Mouse (Mus musculus) heart, adult 2 months (tissue): ENCODE results near the gene Dennd4a. TPM values are rescaled to one million over a fixed set of nuclear protein-coding genes. Genes with fewer than 3 reads are reported as not detected.

Experiments
- DNase-seq, 2 experiments: peaks; one replicate each; pipeline ENCODE4 v3.0.0; 2021
- H3K27ac ChIP-seq: fragments of 200-600 bp; 2 replicates; pipeline ENCODE4 v1.8.1; 2022
- H3K27me3 ChIP-seq: fragments of 200-500 bp; 2 replicates; pipeline ENCODE4 v1.6.1; 2012; ENCODE audit warnings: mild to moderate bottlenecking, low read length, inconsistent platforms, mixed read lengths; ENCODE audit not compliant: control insufficient read depth, insufficient read depth
- H3K36me3 ChIP-seq: fragments of 200-500 bp; 2 replicates; pipeline ENCODE4 v1.6.1; 2012; ENCODE audit warnings: low read length, inconsistent platforms; ENCODE audit not compliant: control insufficient read depth, insufficient read depth
- H3K4me1 ChIP-seq: fragments of 200-500 bp; 2 replicates; pipeline ENCODE4 v1.6.1; 2011; ENCODE audit warnings: low read length; ENCODE audit not compliant: control insufficient read depth, insufficient read depth
- H3K4me3 ChIP-seq: fragments of 200-600 bp; 2 replicates; pipeline ENCODE4 v1.8.1; 2022
- H3K79me2 ChIP-seq: fragments of 200-500 bp; replicated peaks from 2 replicates; pipeline ENCODE4 v1.6.1; 2012; ENCODE audit warnings: mild to moderate bottlenecking, inconsistent platforms, low read length, moderate library complexity, mixed read lengths; ENCODE audit not compliant: control insufficient read depth, insufficient read depth
- H3K9ac ChIP-seq: fragments of 200-500 bp; 2 replicates; pipeline ENCODE4 v1.6.1; 2012; ENCODE audit warnings: low read depth, mild to moderate bottlenecking, control low read depth, inconsistent platforms, low read length, mixed read lengths
- CTCF ChIP-seq: fragments of 200-600 bp; IDR thresholded peaks from 2 replicates; pipeline ENCODE4 v1.8.1; 2022; ENCODE audit warnings: antibody characterized with exemption, mild to moderate bottlenecking, moderate library complexity
- EP300 ChIP-seq: fragments of 200-500 bp; IDR thresholded peaks from 2 replicates; pipeline ENCODE4 v1.6.1; 2011; ENCODE audit warnings: low read depth, low read length, control low read depth; ENCODE audit not compliant: insufficient read depth
- POLR2A ChIP-seq: fragments of 200-500 bp; IDR thresholded peaks from 2 replicates; pipeline ENCODE4 v1.6.1; 2011; ENCODE audit warnings: mild to moderate bottlenecking, low read depth, low read length, control low read depth; ENCODE audit not compliant: insufficient read depth
- WGBS: fragments of 180-500 bp; shearing (Covaris S2); methylation state at CpG from one replicate; pipeline ENCODE4 v1.1.7; 2018; 5-methylcytosine and 5-hydroxymethylcytosine counted together
- intact Hi-C: fragments of 180-260 bp; cut with DNase I; formaldehyde crosslinking; loops from one replicate; pipeline ENCODE4 v1.15.1; 2025
- polyA plus RNA-seq: library from polyadenylated mRNA; depleted of rRNA; stranded (reverse); fragments of >200 nt; gene quantifications from 2 replicates; pipeline ENCODE4 v1.2.3, GENCODE M21; 2012; rRNA removed
- total RNA-seq, 2 experiments: library from RNA; stranded (reverse); gene quantifications; 2 replicates each; pipeline ENCODE4 v1.2.3; 2021

The Dennd4a gene
- total and polyA plus RNA-seq, 3 experiments, result 4.5 to 10.2 (median 6.8) TPM

GRCm38 (mm10) chr9:64953190-64953589, 142.1 kb downstream of the Dennd4a start:
- H3K79me2 ChIP-seq, result no peaks in the 10 kb centered on the region
- no peak overlapping the region for H3K9ac ChIP-seq
- no peak for DNase-seq
- no peaks in the 10 kb centered on the region for H3K36me3 ChIP-seq
- 39% methylated on average over 7 of the region's 7 CpGs for WGBS
- no peak overlapping the region for H3K4me3 ChIP-seq
- TF ChIP-seq POLR2A (no peak), CTCF (no peak), EP300 (no peak)
- no peaks in the 10 kb centered on the region for H3K4me1 ChIP-seq
- no peaks in the 10 kb centered on the region; the same call in none of the 2 replicates for H3K27me3 ChIP-seq
- intact Hi-C loops, result no loop called here
- H3K27ac ChIP-seq, result no peak overlapping the region

GRCm38 (mm10) chr9:64956337-64956736, 145.2 kb downstream of the Dennd4a start:
- intact Hi-C loops, result loop anchor here (5.0 kb wide), 1 partner anchor 179 kb away; no protein-coding TSS in a partner anchor
- no peak for DNase-seq
- no peaks in the 10 kb centered on the region; the same call in 1 of the 2 replicates for H3K4me1 ChIP-seq
- H3K4me3 ChIP-seq, result no peak overlapping the region
- no peak for TF ChIP-seq CTCF
- TF ChIP-seq POLR2A, result no peak
- no peak for TF ChIP-seq EP300
- no peaks in the 10 kb centered on the region for H3K36me3 ChIP-seq
- no peaks in the 10 kb centered on the region for H3K79me2 ChIP-seq
- no peak overlapping the region for H3K9ac ChIP-seq
- H3K27me3 ChIP-seq, result no peaks in the 10 kb centered on the region; the same call in none of the 2 replicates
- WGBS, result 19% methylated on average over 12 of the region's 12 CpGs
- no peak overlapping the region for H3K27ac ChIP-seq

- TF ChIP-seq EP300, result no peak
- no peak for TF ChIP-seq CTCF
- TF ChIP-seq POLR2A, result no peak
- Histone ChIP-seq H3K36me3 (0 out of 2 replicates have a peak, but pooled peaks cover 2% of the 10 kb centered on the region), H3K4me1 (no peaks in the 10 kb centered on the region; the same call in 1 of the 2 replicates), H3K27ac (no peak overlapping the region), H3K27me3 (no peaks in the 10 kb centered on the region; the same call in none of the 2 replicates), H3K4me3 (no peak overlapping the region), H3K79me2 (no peaks in the 10 kb centered on the region), H3K9ac (no peak overlapping the region)
- intact Hi-C loops, result loop anchor here (5.0 kb wide), 1 partner anchor 180 kb away; no protein-coding TSS in a partner anchor
- DNase-seq, result no peak
- WGBS, result 85% methylated on average over 3 of the region's 3 CpGs
Measured at GRCm38 (mm10) chr9:64957276-64957675, 146.1 kb downstream of the Dennd4a start.

- Histone ChIP-seq H3K36me3 (0 out of 2 replicates have a peak, but pooled peaks cover 6% of the 10 kb centered on the region), H3K79me2 (peaks cover 3% of the 10 kb centered on the region; the same call in 1 of the 2 replicates), H3K9ac (peak within 1 kb of the TSS; percentile 97), H3K27me3 (no peaks in the 10 kb centered on the region), H3K4me1 (no peaks in the 10 kb centered on the region; the same call in 1 of the 2 replicates), H3K27ac (peak within 1 kb of the TSS; percentile 88), H3K4me3 (peak within 1 kb of the TSS; percentile 97)
- intact Hi-C loops, result loop anchor here (2.0 to 5.0 kb wide), 2 partner anchors 568 to 620 kb away; partner anchors contain the start of gene Dis3l
- WGBS, result 8% methylated on average over 29 of the region's 29 CpGs
- DNase-seq, result peak; percentile 95 to 99
- peak; percentile 84 for TF ChIP-seq EP300
- peak; percentile 81 for TF ChIP-seq POLR2A
- TF ChIP-seq CTCF, result peak; percentile 97
Measured at GRCm38 (mm10) chr9:64960117-64960977, 149.2 kb downstream of the Dennd4a start, which contains the start of gene Ints14. Gene Ints14, plus strand, starts transcription at chr9:64960905.

- Histone ChIP-seq H3K79me2 (peaks cover 3% of the 10 kb centered on the region; the same call in 1 of the 2 replicates), H3K27me3 (no peaks in the 10 kb centered on the region), H3K4me1 (no peaks in the 10 kb centered on the region; the same call in 1 of the 2 replicates), H3K27ac (peak overlapping the region; percentile 88), H3K9ac (peak overlapping the region; percentile 97), H3K36me3 (0 out of 2 replicates have a peak, but pooled peaks cover 6% of the 10 kb centered on the region), H3K4me3 (peak overlapping the region; percentile 97)
- WGBS, result under 1% methylated on average over 17 of the region's 17 CpGs
- no peak for TF ChIP-seq POLR2A
- TF ChIP-seq EP300, result no peak
- no peak for TF ChIP-seq CTCF
- intact Hi-C loops, result loop anchor here (2.0 to 5.0 kb wide), 2 partner anchors 569 to 620 kb away; partner anchors contain the start of gene Dis3l
- no peak for DNase-seq
Measured at GRCm38 (mm10) chr9:64960978-64961320, 149.8 kb downstream of the Dennd4a start.

Other genes with a start within 250 kb of the Dennd4a start
- 100 to 1,000 TPM; 154 to 162 TPM for gene Rab11a, start 73.6 kb upstream of the Dennd4a start, total RNA-seq
- gene Rab11a, start 73.6 kb upstream of the Dennd4a start, polyA plus RNA-seq, result 79.0 and 140 TPM in 2 replicates
- under 1 TPM; 0.05 to 0.10 TPM for gene Slc24a1, start 140.3 kb downstream of the Dennd4a start, total RNA-seq
- 0.02 TPM in 1 of 2 replicates, not detected in the other for gene Slc24a1, start 140.3 kb downstream of the Dennd4a start, polyA plus RNA-seq
- 10 to 100 TPM; 14.0 to 15.3 TPM for gene Ints14, start 149.6 kb downstream of the Dennd4a start, total RNA-seq
- gene Ints14, start 149.6 kb downstream of the Dennd4a start, polyA plus RNA-seq, result 11.0 and 20.5 TPM in 2 replicates
- 10 to 100 TPM; 17.6 to 18.9 TPM for gene Hacd3, start 210.4 kb downstream of the Dennd4a start, total RNA-seq
- gene Hacd3, start 210.4 kb downstream of the Dennd4a start, polyA plus RNA-seq, result 11.2 and 18.2 TPM in 2 replicates
- gene Dpp8, start 221.1 kb downstream of the Dennd4a start, total RNA-seq, result 10 to 100 TPM; 56.6 to 61.0 TPM
- 42.2 and 83.2 TPM in 2 replicates for gene Dpp8, start 221.1 kb downstream of the Dennd4a start, polyA plus RNA-seq